Mouse (Mus musculus): ENCODE measurements around the gene Gm10762.

- TF ChIP-seq CTCF (IDR thresholded peaks at IDR 0.05; ENCODE audit: low read depth) (no peak), EP300 (optimal IDR thresholded peaks at IDR 0.05) (no peak)
Measured at GRCm38 (mm10) chr2:128924799-128925198, 42.7 kb downstream of the Gm10762 start.

All from stomach, postnatal 0 days (tissue).